Mouse (Mus musculus): ENCODE data around the gene Gja3. TPM values are rescaled to one million over a fixed set of nuclear protein-coding genes. Genes with fewer than 3 reads are reported as not detected.
"Not testable (repeated sequence)": the region's sequence is repeated elsewhere in the genome, so short reads cannot be mapped to it uniquely, and the experiment has no call there.

Gene Gja3
- polyA plus RNA-seq, 1 experiment from 2014 or later: 57.0 TPM

DNA sequence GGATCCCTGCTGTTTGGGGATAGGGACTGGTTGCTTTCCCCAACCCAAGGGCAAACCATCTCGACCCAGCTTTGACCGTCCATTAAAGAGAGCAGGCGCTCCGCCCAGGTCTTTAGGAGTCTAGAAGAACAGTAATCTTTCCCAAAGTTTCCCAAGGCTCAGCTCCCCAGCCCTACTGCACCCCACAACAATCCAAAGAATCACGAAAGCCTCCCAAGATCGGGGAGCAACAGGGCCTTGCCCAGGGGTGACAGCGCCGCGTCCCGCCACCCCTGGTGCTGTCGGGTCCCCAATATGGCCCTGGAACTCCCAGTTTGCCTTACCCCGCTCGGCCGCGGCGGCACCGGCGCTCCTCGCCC lies 717 bp downstream of the Gja3 start:
- Histone ChIP-seq H3K36me3 (ENCODE audit: control insufficient read depth, insufficient read depth) (no peaks in the 10 kb centered on the region), H3K4me3 (ENCODE audit: low read length) (peak overlapping the region; percentile 61), H3K27me3 (ENCODE audit: control insufficient read depth, insufficient read depth, low read length) (peaks cover 22% of the 10 kb centered on the region), H3K4me1 (ENCODE audit: control insufficient read depth, insufficient read depth, low read length) (peaks cover 6% of the 10 kb centered on the region), H3K4me2 (ENCODE audit: low read depth, low read length) (peak overlapping the region; percentile 65), H3K9ac (ENCODE audit: low read length) (peak overlapping the region; percentile 78), H3K27ac (ENCODE audit: low read length) (peak overlapping the region; percentile 75), H3K9me3 (replicated peaks; ENCODE audit: control insufficient read depth, low read length) (no peaks in the 10 kb centered on the region)
- no peak; the same call in 1 of the 2 replicates for ATAC-seq (replicated peaks; ENCODE audit: extremely low read depth, insufficient read depth, low FRiP score)
- WGBS: 5% methylated on average over 19 of the region's 19 CpGs

DNA sequence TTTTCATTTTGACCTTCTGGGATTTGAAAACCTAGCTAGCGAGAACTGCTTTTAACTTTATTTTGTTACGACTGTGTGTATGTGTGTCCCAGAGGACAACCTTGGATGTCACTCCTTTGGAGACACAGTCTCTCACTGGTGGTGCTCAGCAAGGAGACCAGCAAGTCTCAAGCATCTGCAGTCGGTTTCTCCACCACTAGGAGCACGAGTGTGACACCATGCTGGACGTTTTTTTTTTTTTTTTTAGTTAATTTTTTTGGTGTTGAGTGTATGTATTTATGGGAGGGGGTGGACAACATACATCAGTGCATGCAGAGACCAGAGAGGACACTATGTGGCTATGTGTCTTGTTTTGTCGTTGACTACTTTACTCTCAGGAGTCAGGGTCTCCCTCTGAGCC lies 5.2 kb downstream of the Gja3 start:
- no peak overlapping the region for H3K27ac ChIP-seq (ENCODE audit: low read length)
- peaks cover 17% of the 10 kb centered on the region for H3K4me1 ChIP-seq (ENCODE audit: control insufficient read depth, insufficient read depth, low read length)
- H3K4me3 ChIP-seq (ENCODE audit: low read length): no peak overlapping the region
- 69% methylated on average over 6 of the region's 6 CpGs for WGBS
- H3K9me3 ChIP-seq (replicated peaks; ENCODE audit: control insufficient read depth, low read length): no peaks in the 10 kb centered on the region
- ATAC-seq (replicated peaks; ENCODE audit: extremely low read depth, insufficient read depth, low FRiP score): no peak
- H3K9ac ChIP-seq (ENCODE audit: low read length): no peak overlapping the region
- H3K36me3 ChIP-seq (ENCODE audit: control insufficient read depth, insufficient read depth): no peaks in the 10 kb centered on the region
- H3K4me2 ChIP-seq (ENCODE audit: low read depth, low read length): no peak overlapping the region
- peaks cover 6% of the 10 kb centered on the region; the same call in 1 of the 2 replicates for H3K27me3 ChIP-seq (ENCODE audit: control insufficient read depth, insufficient read depth, low read length)

DNA sequence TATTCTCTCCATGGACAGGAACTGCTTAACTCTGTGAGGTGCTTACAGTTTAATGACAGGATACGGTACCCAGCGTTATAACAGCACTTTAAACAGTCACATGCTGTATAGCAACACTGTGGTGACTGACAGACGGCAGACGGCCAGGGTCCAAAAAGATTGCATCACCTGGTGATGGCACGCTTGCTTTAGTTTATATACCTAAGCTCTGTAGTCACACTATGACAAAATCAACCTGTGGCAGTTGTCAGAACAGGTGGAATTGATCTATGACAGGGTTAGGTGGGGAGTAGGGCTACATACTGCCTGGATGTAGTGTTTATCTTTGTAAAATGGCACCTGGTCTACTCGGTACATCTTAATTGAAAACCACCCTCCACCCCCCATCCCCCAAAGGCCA lies 14.0 kb downstream of the Gja3 start:
- 74% methylated on average over 6 of the region's 6 CpGs for WGBS

DNA sequence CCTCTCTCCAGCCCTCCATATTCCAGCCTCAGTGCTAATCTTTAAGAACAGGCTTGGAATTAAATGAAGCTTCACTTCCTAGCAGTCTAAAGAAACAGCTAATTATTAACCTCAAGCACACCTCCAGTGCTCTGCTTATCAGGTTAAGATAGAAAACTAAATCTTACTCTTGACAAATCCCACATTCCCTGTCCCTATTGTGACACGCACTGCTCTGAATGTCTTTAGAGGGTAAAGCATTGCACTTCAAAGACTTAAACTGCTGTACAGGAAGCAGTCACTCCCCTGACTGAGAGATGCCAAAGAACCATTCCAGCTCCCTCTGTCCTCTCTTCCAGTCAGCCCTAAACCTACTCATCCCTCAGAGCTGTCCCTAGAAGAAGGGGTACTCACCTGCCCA lies 16.5 kb downstream of the Gja3 start:
- WGBS: 50% methylated on average over 1 of the region's 1 CpGs
- ATAC-seq (replicated peaks; ENCODE audit: extremely low read depth, insufficient read depth, low FRiP score): no peak

More for the DNA sequence above, 14.0 kb downstream of the Gja3 start:
- no peaks in the 10 kb centered on the region for H3K27me3 ChIP-seq (ENCODE audit: control insufficient read depth, insufficient read depth, low read length)
- H3K9ac ChIP-seq (ENCODE audit: low read length): no peak overlapping the region
- no peaks in the 10 kb centered on the region for H3K36me3 ChIP-seq (ENCODE audit: control insufficient read depth, insufficient read depth)
- ATAC-seq (replicated peaks; ENCODE audit: extremely low read depth, insufficient read depth, low FRiP score): no peak
- H3K4me3 ChIP-seq (ENCODE audit: low read length): no peak overlapping the region
- no peaks in the 10 kb centered on the region for H3K9me3 ChIP-seq (replicated peaks; ENCODE audit: control insufficient read depth, low read length)
- no peak overlapping the region for H3K4me2 ChIP-seq (ENCODE audit: low read depth, low read length)
- no peak overlapping the region for H3K27ac ChIP-seq (ENCODE audit: low read length)
- H3K4me1 ChIP-seq (ENCODE audit: control insufficient read depth, insufficient read depth, low read length): peaks cover 23% of the 10 kb centered on the region

DNA sequence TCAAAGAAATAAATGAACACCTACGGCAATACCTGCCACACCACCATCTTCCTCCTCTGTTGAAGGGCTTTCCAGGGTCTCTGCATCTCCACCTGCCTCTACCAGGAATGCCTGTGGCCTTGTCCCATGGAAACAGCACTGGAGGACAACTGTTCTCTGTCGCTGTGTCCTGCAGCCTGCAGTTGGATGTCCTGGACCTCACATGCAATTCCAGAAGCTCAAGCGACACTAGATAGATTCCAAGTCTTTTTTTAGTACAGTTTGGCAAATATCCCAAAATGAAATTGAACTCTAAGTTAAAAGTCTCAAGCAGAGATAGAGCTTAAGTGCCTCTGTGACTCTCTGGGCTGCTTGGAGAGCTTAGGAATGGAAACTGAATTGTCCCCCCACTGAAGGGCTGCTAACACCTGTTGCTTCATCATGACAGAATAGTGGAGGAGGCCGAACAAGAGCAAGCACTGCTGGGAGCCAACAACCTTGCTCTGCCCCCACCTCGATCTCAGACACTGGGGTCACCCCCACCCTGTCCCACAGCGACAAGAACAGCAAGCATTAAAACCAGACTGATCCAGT lies 22.9 kb downstream of the Gja3 start:
- Histone ChIP-seq H3K4me3 (ENCODE audit: low read length) (peak overlapping the region; percentile 44), H3K9ac (ENCODE audit: low read length) (peak overlapping the region; percentile 56), H3K9me3 (replicated peaks; ENCODE audit: control insufficient read depth, low read length) (no peaks in the 10 kb centered on the region), H3K36me3 (ENCODE audit: control insufficient read depth, insufficient read depth) (no peaks in the 10 kb centered on the region), H3K4me1 (ENCODE audit: control insufficient read depth, insufficient read depth, low read length) (peaks cover 21% of the 10 kb centered on the region), H3K4me2 (ENCODE audit: low read depth, low read length) (peak overlapping the region; percentile 55), H3K27ac (ENCODE audit: low read length) (peak overlapping the region; percentile 94), H3K27me3 (ENCODE audit: control insufficient read depth, insufficient read depth, low read length) (no peaks in the 10 kb centered on the region)
- peak; percentile 79 for ATAC-seq (replicated peaks; ENCODE audit: extremely low read depth, insufficient read depth, low FRiP score)
- 32% methylated on average over 6 of the region's 6 CpGs for WGBS

More for the DNA sequence above, 16.5 kb downstream of the Gja3 start:
- H3K4me3 ChIP-seq (ENCODE audit: low read length): no peak overlapping the region
- no peaks in the 10 kb centered on the region for H3K27me3 ChIP-seq (ENCODE audit: control insufficient read depth, insufficient read depth, low read length)
- H3K27ac ChIP-seq (ENCODE audit: low read length): no peak overlapping the region
- no peak overlapping the region for H3K4me2 ChIP-seq (ENCODE audit: low read depth, low read length)
- no peaks in the 10 kb centered on the region for H3K9me3 ChIP-seq (replicated peaks; ENCODE audit: control insufficient read depth, low read length)
- H3K4me1 ChIP-seq (ENCODE audit: control insufficient read depth, insufficient read depth, low read length): peaks cover 7% of the 10 kb centered on the region
- no peak overlapping the region for H3K9ac ChIP-seq (ENCODE audit: low read length)
- no peaks in the 10 kb centered on the region for H3K36me3 ChIP-seq (ENCODE audit: control insufficient read depth, insufficient read depth)

DNA sequence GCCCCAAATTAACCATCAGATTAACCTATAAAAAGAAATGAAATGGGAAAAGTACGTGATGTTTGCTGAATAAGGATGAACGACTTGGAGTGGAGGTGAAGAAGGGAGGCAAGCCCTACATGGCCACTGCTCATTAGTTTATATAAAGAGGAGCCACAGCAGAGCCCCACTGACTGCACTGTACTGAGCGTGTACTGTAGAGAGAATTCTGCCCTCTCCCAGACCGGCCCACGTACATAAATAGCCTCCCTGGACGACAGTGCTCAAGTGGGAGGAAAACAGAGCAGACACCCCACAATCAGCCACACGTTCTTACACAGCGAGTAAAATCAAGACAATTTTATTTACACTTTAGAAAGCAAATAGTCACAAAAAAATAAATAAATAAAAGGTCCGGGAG lies 23.8 kb downstream of the Gja3 start:
- no peaks in the 10 kb centered on the region for H3K36me3 ChIP-seq (ENCODE audit: control insufficient read depth, insufficient read depth)
- H3K9ac ChIP-seq (ENCODE audit: low read length): peak overlapping the region; percentile 56; the same call in 1 of the 2 replicates
- H3K4me2 ChIP-seq (ENCODE audit: low read depth, low read length): peak overlapping the region; percentile 55
- ATAC-seq (replicated peaks; ENCODE audit: extremely low read depth, insufficient read depth, low FRiP score): peak; percentile 72
- H3K4me1 ChIP-seq (ENCODE audit: control insufficient read depth, insufficient read depth, low read length): peaks cover 21% of the 10 kb centered on the region
- peak overlapping the region; percentile 94 for H3K27ac ChIP-seq (ENCODE audit: low read length)
- H3K4me3 ChIP-seq (ENCODE audit: low read length): peak overlapping the region; percentile 32
- H3K9me3 ChIP-seq (replicated peaks; ENCODE audit: control insufficient read depth, low read length): no peaks in the 10 kb centered on the region
- WGBS: 38% methylated on average over 9 of the region's 9 CpGs
- H3K27me3 ChIP-seq (ENCODE audit: control insufficient read depth, insufficient read depth, low read length): no peaks in the 10 kb centered on the region

DNA sequence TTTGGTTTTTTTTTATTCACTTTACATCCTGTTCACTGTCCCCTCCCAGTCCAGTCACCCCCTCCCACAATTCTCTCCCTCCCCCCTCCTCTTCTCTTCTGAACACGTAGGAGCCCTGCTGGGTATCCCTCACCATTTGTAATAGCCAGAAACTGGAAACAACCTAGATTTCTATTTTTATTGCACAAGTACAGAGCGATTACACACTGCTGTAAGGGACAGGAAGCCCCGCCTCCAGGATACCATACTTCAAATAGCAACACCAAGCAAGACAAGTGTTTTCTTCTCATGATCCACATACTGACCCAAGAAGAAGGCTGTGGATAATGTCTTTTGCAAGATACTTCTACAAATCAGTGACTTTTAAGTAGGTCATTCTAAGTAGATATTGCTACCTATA lies 25.1 kb downstream of the Gja3 start:
- Histone ChIP-seq H3K4me2 (ENCODE audit: low read depth, low read length) (peak overlapping the region; percentile 22), H3K27me3 (ENCODE audit: control insufficient read depth, insufficient read depth, low read length) (no peaks in the 10 kb centered on the region), H3K9ac (ENCODE audit: low read length) (no peak overlapping the region), H3K27ac (ENCODE audit: low read length) (peak overlapping the region; percentile 94), H3K4me1 (ENCODE audit: control insufficient read depth, insufficient read depth, low read length) (peaks cover 21% of the 10 kb centered on the region), H3K4me3 (ENCODE audit: low read length) (no peak overlapping the region), H3K36me3 (ENCODE audit: control insufficient read depth, insufficient read depth) (no peaks in the 10 kb centered on the region), H3K9me3 (replicated peaks; ENCODE audit: control insufficient read depth, low read length) (no peaks in the 10 kb centered on the region)
- 32% methylated on average over 3 of the region's 3 CpGs for WGBS
- no peak for ATAC-seq (replicated peaks; ENCODE audit: extremely low read depth, insufficient read depth, low FRiP score)

DNA sequence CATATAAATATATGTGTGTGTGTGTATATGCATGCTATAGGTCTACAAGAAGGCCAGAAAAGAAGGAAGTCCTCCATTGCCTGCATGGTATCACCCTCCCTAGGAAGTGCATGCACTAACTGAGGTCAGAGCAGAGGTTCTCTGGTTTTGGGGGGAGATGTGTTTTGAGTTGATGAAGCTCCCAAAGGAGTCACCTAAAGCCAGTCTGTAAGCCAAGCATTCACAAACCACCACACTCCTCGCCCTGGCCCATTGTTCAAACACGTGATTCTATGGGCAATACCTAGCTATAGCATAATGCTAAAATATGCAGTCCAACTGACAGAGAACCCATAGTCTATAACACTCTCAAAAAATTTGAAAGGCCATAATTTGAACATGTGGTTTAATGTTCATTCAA lies 39.5 kb downstream of the Gja3 start:
- no peaks in the 10 kb centered on the region for H3K4me1 ChIP-seq (ENCODE audit: control insufficient read depth, insufficient read depth, low read length)
- ATAC-seq (replicated peaks; ENCODE audit: extremely low read depth, insufficient read depth, low FRiP score): no peak
- H3K9me3 ChIP-seq (replicated peaks; ENCODE audit: control insufficient read depth, low read length): no peaks in the 10 kb centered on the region
- H3K4me2 ChIP-seq (ENCODE audit: low read depth, low read length): no peak overlapping the region
- no peaks in the 10 kb centered on the region for H3K27me3 ChIP-seq (ENCODE audit: control insufficient read depth, insufficient read depth, low read length)
- H3K9ac ChIP-seq (ENCODE audit: low read length): no peak overlapping the region
- no peaks in the 10 kb centered on the region for H3K36me3 ChIP-seq (ENCODE audit: control insufficient read depth, insufficient read depth)
- no peak overlapping the region for H3K4me3 ChIP-seq (ENCODE audit: low read length)
- 64% methylated on average over 2 of the region's 2 CpGs for WGBS
- H3K27ac ChIP-seq (ENCODE audit: low read length): no peak overlapping the region

DNA sequence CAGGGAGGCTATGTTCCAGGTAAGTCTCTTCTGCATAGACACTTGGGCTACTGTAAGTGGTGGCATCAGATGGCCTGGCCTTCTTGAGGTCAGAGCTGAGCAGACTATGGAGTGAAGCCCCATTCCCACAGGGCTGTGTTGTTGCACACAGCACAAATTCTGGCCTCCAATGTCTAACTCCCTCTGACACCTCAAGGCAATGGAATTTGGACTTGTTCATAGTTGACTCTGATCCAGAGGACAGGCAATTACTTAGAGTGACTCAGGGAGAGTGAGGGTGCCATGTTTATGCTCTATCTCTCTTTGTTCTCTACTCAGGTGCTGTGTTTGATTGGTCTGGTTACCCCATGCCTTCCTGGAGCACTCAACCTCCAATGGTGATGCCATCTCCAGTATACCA lies 41.1 kb downstream of the Gja3 start:
- ATAC-seq (replicated peaks; ENCODE audit: extremely low read depth, insufficient read depth, low FRiP score): not testable (repeated sequence)

More for the DNA sequence above, 41.1 kb downstream of the Gja3 start:
- not testable (repeated sequence) for H3K27ac ChIP-seq (ENCODE audit: low read length); H3K9ac ChIP-seq (ENCODE audit: low read length); H3K4me1 ChIP-seq (ENCODE audit: control insufficient read depth, insufficient read depth, low read length); H3K4me3 ChIP-seq (ENCODE audit: low read length); H3K4me2 ChIP-seq (ENCODE audit: low read depth, low read length); H3K36me3 ChIP-seq (ENCODE audit: control insufficient read depth, insufficient read depth); H3K27me3 ChIP-seq (ENCODE audit: control insufficient read depth, insufficient read depth, low read length); H3K9me3 ChIP-seq (replicated peaks; ENCODE audit: control insufficient read depth, low read length)

Measured in heart, embryonic 16.5 days (tissue).